Mouse (Mus musculus) erythroid progenitor cell, adult 5-6 weeks (primary cell): ENCODE results near the gene Rhebl1. TPM values are rescaled to one million over a fixed set of nuclear protein-coding genes. Genes with fewer than 3 reads are reported as not detected.
A peak's percentile ranks its signal among the peaks of the same experiment; 100 is the strongest.

Experiments
- ATAC-seq: replicated peaks from 2 replicates; pipeline ENCODE4 v1.8.0; 2016; ENCODE audit warnings: moderate number of reproducible peaks, mild to moderate bottlenecking, moderate TSS enrichment, inconsistent platforms; ENCODE audit not compliant: poor library complexity, low FRiP score, severe bottlenecking
- total RNA-seq, 2 experiments: library from RNA; stranded (forward) in 1 of 2; stranded (reverse) in 1 of 2; fragments of 150-400 nt in 1 of 2; fragments of 186-747, 209-891 nt in 1 of 2; gene quantifications; 2 replicates each; pipeline versions ENCODE4 v1.2.3 to v1.2.4; 2015 to 2017; ENCODE audit warnings: low replicate concordance in 2 of 2

Gene Rhebl1
- total RNA-seq, 2 experiments from 2014 or later, result 5.9 TPM; not detected in 1

DNA sequence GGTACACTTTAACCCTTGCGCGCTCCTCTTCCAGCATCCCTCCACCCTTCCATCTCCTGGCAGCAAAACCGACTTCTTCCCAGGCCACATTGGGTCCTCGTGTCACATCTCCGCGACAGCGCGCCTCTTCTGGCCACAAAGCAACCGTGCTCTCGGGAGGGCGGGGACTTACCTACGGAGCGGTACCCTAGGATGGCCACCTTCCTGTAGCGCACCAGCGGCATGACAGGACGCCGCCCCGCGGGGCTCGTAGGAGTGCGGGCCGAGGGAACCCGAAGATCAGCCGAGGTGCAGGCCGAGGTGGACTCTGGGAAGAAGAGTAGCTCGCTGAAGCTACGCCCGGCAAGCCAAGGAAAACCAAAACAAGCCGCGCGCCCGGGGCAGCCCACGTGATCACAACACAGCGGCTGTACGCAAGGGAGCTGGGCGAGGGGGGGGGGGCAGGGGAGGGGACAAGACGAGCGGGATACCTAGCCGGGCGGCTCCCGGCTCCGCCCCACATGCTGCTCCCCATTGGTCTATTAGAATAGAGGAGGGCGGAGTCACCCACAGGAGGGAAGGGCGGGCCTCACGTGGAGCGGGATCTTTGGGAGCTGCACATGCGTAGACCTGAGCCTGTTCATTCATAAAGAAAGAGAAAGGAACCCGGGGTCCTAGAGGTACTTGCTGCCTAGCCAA is 13.2 kb downstream of the Rhebl1 start:
- ATAC-seq, result peak; percentile 92

DNA sequence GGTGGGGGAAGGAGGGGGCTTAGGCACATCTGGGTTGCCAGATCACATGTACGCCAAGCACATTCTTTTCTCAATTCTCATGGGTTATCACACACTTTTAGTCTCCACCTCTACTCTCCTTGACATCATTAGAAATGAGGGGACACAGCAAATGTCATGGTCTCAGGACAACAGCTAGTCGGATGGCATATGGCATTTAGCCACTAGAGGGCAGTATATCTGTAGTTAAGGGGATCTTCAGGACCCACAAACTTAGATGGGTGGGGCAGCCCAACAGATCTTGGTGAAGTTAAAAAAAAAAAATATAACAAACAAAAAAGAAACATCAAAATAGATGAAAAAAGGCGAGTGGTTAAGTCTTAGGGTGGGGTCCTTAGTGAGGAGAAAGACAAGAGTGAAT is 17.0 kb downstream of the Rhebl1 start:
- ATAC-seq, result peak; percentile 55; the same call in 1 of the 2 replicates

DNA sequence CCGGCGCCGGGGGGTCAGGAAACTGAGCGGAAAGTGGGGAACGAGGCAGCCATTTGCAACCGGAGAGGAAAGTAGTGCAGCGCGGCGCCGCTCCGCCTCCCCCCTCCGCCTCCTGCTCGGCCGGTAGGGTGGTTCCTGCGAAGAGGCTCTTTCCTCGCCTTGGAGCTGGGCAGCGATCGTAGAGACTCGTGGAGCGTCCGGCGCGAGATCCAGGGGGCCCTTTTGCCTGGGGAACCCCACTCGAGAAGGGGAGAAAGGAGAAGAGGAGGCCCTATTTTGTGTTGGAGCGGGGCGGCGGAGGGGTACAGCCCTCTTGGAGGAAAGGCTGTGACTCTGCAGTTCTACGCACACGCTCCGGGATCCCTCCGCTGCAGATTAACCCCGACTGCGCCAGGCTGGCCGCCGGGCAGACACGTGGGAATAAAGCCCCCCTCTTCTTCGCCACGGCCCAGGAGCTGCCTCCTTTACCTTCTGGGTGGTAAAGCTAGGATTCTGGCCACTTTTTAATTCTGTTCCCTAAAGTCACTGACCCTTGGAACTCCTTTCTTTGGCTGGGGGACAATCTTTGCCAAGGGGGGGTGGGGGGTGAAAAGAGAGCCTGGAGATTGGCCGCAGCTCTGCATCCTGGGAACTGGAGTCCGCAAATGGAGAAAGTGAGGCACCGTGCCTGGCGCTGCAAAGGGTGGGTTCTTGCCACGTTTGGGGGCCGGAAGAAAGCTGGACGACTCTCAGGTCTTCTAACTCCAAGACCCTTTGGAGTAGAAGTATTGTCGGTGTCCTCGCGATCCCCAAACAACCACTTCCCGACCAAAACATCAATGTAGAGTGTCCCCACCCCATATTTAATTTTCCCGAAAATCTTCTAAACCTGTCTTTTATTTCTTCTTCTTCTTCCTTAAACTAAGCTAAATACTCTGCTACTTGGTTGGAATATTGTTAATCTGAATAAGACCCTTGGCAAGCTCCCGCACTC is 22.1 kb downstream of the Rhebl1 start:
- peak; percentile 83 for ATAC-seq

DNA sequence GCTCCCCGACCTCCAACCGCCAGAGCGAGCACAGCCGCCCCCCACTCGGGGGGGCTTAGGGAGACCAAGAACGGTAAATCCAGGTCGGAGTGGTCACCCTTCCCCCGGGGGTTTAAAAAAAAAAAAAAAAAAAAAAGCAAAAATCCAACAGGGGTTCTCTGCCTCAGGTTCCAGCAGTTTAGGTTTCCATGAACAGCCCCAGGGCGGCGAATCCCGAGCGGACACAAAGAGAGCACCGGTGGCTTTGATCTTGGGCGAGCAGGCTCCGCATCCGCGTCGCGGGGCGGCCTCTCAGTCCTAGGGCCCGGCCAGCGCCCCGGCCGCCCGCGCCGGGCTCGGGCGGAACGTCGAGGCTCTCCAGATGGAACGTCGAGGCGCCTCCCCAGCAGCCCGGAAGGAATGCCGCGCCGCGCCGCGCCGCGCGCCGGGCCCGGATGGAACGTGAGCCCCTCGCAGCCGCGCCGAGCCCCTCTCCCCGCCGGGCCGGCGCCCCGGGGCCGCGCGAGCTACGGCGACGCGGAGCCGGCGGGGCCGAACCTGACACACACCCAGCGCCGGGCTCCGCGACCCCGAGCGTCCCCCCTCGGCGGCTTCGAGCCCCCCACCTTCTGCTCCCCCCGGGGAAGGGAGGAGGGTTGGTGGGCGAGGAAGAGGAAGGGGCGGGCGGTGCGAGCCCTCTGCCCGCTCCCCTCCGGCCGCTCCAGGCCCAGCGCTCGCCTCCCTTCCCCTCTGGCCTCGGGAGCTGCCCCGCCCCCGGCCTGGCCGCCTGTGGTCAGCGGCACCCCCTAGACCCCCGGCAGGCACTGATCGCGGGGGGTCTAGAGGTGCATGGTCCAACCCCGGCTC is 23.0 kb downstream of the Rhebl1 start, which contains the start of gene Kmt2d:
Gene Kmt2d, minus strand, starts transcription at position 135 of the 846 bp plus-strand sequence.
- peak; percentile 39; the same call in 1 of the 2 replicates for ATAC-seq

DNA sequence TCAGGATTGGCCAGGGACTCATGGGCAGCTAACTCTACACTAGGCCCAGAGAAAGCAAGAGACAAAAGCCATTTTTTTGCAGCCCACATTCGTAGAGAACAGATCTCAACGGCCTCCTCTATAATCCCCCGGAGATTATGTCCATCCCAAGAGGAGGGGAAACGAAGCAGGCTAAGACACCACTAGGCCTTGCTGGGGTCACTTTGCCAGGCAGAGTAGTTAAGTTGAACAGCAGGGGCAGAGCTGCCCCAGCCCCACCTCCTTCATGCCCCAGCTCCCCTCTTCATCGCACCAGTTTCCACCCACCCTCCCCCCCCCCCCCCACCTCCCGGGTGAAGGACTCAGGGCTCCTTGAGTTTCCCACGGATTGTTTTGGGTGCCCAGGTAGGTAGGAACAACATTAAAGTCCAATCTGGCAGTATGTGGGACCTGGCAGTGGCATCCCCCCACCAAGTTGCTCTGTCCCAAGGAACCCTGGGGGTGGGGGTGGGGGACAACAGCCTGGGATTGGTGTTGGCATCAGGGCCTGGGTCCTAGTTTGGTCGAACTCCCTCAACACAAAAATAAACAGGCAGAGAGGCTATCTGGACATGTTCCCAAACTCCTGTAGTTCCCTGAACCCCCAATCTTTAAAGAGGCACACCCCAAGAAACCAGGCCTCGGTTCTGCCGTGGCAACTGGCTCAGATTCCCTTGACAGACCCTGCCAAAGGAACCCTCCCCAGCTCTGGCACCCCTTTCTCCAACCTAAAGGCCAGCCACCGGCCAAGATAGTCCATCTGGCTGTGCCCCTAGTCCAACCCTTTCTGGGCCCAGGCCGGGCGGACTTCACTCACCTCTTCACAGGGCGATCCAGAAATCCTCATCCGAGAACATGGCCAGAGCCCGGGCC is 23.9 kb downstream of the Rhebl1 start:
- ATAC-seq, result 0 out of 2 replicates have a peak, but pooled peaks have one; percentile 22

DNA sequence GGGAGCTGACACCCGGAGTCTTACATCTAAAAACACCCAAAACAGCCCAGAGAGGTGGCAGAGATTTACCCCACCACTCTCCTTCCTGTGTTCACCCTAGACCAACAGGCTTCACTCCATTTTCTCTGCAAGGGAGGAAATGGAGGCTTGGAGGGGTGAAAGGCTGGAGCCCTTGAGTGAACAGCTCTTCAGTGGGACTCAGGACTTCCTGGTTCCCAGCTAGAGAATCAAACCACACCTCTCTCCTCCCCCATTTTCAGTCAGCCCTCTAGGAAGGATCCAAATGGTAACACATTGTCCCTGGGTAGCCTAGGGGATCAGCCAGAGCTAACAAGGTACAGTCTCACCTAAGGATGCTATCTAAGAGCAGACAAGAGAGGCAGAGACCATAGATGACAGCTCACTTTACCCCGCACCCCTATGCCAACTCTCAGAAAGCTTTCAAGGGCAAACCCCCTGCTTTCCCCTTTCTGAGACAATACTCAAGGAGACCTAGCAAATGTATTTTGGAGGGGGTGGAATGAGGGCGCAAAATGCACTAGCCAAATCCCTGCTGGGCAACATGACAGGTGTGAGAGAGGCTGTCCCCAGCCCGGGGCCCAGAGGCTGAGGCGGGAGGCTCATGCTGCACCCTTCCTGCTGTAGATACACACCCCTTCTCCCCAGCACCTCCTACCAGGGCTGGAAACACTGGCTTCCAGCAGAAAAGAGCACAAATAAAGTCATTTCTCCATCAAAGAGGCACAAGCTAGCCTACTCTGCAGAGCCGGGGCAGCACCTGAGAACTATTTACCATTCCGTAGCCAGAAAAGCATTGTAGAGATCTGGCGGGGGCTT is 24.8 kb downstream of the Rhebl1 start:
- ATAC-seq, result 0 out of 2 replicates have a peak, but pooled peaks have one; percentile 40

DNA sequence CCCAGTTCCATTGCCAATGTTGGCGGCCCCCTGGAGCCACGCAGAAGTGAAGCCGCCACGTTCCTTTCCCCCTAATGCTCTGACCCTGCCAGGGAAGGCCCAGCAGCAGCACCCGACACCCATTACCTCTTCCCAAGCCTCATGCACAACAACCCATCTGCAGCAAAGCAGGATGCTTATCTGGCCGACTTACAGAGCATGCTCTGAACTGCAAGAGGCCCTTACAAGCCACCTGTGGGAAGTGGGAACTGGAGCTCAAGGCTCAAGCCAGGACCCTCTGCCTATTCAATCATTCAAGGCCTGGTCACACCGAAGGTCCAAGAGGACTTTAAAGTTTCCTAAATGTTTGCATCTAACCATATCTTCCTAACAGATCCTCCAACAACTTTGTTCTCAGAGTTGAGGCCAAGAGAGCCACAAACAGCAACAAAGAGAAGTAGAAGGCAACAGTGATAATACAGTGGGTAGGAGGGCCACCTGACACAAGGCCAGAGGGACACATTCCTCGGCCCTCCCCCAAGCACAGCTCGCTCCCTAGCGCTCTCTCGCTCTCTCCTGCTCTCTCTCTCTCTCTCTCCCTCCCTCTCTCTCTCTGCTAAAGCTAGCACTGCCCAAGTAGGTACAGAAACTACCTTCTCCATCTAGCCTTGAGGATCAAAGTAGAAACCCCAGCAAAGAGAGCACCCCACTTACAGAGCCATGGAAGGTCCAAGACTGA is 25.8 kb downstream of the Rhebl1 start:
- ATAC-seq, result no peak

DNA sequence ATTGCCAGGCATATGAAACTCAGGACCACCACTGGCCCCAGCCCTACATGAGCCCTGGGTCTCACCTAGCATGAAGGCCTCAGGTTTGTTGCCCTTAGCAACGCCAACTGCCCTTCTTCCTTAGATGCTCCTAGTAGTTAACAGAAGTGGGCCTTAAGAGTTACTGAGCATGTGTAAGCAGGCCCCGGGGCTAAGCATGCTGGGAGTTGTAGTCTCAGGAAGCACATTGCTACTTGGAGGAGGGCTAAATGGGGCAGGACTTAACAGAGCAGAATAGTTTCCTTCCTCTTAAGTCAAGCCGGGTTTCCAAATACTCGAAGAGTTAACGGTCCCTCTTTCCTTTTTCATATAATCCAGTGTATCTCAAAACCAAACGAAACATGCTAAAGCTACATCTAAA is 27.0 kb downstream of the Rhebl1 start:
- no peak for ATAC-seq

DNA sequence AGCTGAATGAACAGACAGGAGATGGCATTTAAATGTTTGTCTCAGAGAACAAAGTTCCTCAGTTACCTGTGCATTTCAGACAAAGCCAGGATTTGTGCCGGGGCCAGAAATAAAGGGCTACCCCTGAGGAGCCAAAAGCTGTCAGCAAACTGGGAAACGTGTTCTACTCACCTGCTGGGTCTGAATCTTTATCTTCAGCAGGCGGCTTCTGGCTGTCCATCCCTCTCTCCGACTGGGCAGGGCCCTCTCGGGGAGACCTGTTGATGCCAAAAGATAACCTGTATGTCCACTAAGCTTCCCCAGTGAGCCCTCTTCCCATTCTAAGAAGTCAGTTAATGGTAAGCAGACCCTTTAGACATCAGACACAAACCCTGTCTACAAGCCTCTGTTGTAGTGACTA is 27.8 kb downstream of the Rhebl1 start:
- ATAC-seq, result no peak

DNA sequence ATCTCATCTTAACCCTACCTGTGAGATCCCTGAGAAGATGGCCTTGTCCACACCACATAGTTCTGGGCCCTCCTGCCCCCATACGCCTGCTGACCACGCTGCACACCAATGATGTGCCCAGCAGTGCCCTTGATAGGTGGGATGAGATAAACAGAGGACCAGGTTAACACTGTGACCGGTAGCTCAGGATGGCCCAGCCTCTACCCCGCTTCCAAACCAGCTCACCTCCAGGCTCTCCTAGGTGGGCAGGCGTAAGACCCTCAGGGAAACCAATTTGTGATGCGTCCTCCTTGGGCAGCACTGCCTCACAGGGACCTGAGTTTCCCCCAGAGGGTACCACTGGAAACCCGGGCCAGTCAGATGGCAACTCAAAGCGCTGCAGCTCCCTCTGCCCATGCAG is 28.6 kb downstream of the Rhebl1 start:
- no peak for ATAC-seq

DNA sequence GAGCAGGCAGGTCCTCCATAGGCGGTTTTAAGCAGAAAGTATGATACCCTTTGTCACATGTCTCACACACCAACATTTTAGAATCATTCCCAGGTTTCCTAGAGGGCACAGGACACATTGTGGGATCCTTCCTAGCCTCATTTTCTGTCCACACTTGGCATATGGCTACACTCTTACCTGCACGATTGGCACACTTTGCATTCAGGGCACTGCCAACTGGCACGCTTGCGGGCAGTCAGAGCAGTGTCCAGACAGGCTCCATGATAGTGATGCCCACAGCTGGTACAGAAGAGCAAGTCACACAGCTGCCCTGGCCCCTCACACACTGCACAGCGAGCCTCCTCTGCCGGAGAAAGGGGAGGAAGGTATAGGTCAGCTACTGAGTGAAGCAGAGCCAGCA is 29.4 kb downstream of the Rhebl1 start:
- ATAC-seq, result no peak

DNA sequence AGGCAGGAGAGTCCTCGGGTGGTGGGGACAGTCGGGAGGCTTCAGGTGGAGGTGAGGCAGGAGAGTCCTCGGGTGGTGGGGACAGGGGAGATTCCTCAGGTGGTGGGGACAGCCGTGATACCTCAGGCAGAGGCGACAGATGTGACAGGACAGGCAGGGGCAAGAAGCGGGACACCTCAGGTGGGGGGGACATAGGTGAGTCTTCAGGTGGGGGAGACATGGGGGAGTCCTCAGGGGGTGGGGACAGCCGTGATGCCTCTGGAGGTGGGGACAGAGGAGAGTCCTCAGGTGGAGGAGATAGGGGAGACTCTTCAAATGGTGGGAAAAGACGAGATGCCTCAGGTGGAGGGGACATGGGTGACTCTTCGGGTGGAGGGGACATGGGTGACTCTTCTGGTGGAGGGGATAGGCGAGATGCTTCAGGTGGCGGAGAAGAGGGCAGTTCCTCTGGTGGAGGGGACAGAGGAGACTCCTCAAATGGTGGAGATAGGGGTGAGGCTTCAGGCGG is 30.8 kb downstream of the Rhebl1 start:
- ATAC-seq, result no peak

DNA sequence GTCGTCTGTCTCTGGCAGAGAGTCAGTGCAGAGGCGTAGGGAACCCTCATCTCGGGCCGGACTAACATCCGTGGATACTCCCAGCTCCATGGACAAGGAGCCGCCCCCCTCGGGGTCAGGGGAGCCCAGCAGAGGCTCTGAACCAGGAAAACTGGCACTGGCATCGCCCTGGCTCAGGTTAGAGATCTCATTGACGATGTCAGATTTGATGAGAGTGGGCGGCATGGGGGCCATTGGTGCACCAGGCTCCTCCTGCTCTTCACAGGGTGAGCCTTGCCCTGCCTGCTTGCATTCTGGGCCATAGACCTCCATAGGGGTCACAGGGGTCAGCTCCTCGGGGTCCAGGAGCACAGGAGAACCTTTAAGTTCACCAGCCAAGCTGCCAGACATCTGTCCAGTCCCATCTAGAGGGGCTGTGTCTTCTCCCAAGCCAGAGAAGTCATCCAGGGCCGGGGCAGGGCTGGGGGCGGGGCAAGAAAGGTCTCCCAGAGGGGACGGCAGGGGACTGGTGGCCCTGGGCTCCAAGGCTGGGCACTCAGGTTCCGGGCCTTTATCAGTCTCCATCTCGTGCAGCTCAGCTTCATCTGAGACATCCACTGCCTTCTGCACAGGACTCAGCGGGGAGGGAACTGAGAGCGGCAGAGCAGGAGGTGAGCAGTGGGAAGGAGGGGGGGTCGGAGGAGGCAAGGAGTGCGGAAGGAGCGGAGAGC is 32.5 kb downstream of the Rhebl1 start:
- ATAC-seq, result no peak

DNA sequence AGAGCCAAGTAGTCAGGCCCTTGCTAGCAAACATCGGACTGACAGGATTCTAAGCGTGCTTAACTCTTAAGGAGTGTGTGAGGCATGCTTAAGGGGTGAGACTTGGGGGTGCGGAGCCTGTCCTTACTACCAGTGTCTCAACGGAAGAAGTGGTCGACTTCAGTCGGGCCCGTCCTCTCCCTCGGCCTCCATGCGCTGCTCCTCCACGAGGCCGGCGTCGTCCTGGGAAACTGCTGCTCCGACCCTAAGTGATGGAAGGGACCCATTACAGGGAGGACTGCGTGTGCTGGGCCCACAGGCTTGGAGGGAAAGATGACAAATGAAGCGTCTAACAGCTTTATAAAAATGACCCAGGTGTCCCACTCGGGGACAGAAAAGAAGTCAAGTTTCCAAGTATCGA is 33.4 kb downstream of the Rhebl1 start:
- no peak for ATAC-seq

DNA sequence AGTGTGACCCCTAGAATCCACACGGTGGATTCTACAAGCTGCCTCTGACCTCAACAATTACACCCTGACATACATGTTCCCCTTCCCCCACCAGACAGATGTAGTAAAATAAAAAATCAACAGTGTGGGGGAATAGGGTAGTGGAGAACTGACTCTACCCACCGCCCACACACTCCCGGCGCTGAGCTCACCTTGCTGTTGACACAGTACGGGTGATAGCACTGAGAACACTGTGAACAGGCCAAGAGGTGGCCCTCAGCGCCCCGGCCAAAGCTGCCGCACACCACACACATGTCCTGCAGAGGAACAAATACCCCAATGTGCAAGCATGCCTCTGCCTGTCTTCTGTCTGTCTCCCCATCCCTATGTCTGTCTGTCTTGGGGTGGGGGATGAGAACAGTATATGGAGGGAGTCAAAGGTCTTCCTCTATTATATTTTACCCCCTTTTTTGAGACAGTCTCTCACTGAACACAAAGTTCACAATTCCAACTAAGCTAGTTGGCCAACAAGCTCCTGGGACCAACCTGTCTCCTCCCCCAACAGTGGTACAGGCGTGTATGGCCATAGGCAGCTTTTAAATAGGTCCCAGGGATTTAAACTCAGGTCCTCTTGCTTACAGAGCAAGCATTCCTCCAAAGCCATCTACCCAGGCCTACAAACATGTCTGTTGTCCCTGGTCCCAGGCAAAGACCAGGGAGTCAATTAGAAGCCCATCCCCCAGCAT is 34.9 kb downstream of the Rhebl1 start:
- no peak for ATAC-seq

DNA sequence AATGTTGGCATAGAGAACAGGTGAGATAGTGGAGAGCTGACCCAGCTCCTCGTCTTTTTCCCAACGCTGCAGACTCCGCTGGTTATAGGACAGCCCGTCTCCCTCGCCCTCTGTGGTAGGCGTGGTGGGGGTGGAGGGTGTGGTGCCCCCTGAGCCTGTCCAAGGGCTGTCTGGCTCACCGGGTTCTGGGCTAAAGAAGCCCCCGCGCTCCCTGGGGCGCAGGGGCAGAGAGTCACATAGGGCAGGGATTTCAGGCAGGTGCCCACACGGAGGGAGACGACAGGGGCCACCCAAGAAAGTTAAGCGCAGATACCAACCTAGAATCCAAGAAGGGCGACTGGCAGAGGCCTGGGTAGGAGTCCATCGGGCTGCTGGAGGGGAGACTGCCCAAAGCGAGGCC is 40.1 kb downstream of the Rhebl1 start:
- no peak for ATAC-seq
